Mouse (Mus musculus) layer of hippocampus, adult 18-20 months (tissue): Measurements from ENCODE around the gene B4galnt1. TPM values are rescaled to one million over a fixed set of nuclear protein-coding genes. Genes with fewer than 3 reads are reported as not detected.
A peak's percentile ranks its signal among the peaks of the same experiment; 100 is the strongest.

Experiments used
- DNase-seq, 2 experiments: peaks; one replicate each; pipeline ENCODE4 v3.0.0; 2022; ENCODE audit warnings: low spot score in 2 of 2
- total RNA-seq, 2 experiments: library from RNA; stranded (reverse); gene quantifications; 2 replicates each; pipeline ENCODE4 v1.2.3; 2021

B4galnt1 gene
- total RNA-seq, 2 experiments from 2014 or later: 122 to 124 TPM

GRCm38 (mm10) chr10:127167614-127168192 lies 2.7 kb downstream of the B4galnt1 start:
- peak in 1 of 2 experiments; percentile 23 for DNase-seq

- DNase-seq: peak in 1 of 2 experiments; percentile 44
Measured at GRCm38 (mm10) chr10:127170002-127170401, 5.0 kb downstream of the B4galnt1 start.

DNA sequence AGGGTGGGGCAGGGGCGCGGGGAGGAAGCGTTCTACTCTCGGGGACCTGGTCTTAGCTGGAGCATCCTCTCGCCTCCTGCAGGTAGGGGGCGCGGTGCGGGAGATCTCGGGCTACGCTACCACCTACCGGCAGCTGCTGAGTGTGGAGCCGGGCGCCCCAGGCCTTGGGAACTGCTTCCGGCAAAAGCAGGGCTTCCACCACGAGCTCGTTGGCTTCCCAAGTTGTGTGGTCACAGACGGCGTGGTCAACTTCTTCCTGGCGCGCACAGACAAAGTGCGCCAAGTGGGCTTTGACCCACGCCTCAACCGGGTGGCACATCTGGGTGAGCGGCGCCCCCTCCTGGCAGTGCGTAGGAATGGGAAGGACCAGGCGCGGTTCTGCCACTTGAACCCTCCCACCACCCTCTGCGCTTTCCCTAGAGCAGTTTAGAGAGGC lies 5.8 kb downstream of the B4galnt1 start:
- DNase-seq: peak in 1 of 2 experiments; percentile 67

DNA sequence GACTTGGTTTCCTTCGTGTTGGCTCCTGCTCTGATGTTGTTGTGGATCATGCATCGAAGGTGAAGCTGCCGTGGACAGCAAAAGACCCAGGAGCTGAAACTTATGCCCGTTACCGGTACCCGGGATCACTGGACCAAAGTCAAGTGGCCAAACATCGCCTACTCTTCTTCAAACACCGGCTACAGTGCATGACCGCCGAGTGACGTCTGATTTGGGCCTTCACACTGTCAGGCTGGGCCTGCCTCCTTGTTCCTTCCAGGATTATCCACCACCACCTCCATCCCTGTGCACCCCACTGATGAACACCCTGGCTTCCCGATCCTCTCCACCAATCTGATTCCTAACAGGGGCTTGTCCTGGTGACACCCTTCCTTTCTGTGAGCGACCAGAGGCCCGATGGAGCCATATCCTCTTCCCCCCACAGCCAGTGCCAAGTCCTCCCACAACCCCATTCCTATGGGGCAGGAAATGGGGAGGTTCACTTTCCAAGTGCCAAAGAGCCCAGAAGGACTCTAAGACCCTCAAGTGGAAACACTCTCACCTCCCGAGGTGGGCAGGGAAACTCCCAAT lies 6.7 kb downstream of the B4galnt1 start:
- no peak for DNase-seq

DNA sequence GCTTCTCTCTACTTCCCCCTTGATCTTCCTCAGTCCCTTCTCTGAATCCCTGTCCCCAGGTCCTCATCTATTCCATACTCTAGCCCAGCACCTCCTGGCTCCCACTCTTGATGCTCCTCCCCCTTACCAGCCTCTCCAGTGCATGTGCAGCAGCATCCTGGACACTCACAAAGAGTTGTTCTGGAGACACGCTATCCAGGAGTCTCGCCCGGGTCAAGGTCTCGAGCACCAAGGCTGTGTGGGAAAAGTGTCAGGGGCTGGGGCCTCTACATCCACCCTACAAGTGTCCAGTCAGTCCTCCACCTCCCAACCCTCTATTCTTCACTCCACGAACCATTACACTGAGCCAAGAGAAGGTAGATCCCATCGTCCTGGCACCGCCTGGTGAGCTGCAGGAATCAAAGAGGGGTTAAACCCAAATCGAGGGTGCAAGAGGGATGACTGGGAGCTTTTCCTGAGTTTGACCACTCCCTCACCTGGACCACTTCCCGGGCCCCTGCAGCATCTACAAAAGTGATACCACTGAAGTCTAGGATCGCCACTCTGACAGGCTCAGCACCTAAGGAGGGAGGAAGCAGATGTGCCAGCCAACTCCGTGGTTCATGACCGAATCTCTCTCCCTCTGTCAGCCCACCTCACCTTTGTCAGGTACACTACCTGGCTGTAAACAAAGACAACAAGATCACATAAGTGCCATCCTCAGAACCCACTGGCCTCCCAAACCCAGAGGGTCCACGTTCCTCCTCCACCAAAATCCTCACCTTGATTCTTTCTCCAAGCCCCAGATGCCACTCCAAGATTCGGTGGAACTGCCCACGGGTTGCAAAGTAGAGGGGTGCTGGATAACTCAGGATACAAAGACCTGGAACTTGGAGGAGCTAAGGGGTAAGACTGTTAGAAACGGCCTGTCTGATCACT lies 8.4 kb downstream of the B4galnt1 start:
- no peak for DNase-seq

GRCm38 (mm10) chr10:127174170-127174569 lies 9.1 kb downstream of the B4galnt1 start:
- no peak for DNase-seq

DNA sequence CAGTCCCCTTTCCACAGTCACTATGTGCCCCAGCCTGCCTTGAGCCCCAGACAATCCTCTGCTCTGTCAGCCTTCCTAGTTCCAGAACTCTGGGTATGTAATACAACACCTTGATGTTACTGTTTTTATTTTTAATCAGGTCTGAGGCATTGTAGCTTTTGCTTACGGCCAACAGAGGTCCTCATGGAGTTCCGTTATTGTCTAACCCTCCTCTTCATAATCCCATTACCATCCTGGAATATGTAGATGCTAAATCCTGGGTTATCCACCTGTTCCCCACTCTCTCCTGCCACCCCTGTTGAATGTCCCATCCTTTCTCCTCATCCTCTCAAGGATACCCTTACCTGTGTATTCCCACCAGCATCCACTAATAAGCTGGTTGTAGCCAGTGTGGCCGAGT lies 11.2 kb downstream of the B4galnt1 start:
- DNase-seq: peak in 1 of 2 experiments; percentile 4

- no peak for DNase-seq
Measured at GRCm38 (mm10) chr10:127176756-127177155, 11.7 kb downstream of the B4galnt1 start.

DNA sequence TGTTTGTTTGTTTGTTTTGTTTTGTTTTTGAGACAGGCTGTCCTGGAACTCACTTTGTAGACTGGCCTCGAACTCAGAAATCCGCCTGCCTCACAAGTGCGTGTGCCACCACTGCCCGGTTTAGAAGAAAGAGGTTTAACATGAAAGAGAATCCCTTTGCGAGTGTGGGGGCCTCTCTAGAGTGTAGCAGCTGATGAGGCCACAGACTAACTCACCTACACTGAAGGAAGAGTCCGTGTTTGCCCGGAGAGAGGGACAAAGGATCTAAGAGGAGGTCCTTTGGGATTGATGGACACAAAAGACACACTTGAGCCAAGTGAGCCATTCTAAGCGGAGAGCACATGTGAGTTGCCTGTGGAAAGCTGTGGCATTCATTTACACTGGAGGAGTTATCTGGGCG lies 12.2 kb downstream of the B4galnt1 start:
- DNase-seq: no peak

DNA sequence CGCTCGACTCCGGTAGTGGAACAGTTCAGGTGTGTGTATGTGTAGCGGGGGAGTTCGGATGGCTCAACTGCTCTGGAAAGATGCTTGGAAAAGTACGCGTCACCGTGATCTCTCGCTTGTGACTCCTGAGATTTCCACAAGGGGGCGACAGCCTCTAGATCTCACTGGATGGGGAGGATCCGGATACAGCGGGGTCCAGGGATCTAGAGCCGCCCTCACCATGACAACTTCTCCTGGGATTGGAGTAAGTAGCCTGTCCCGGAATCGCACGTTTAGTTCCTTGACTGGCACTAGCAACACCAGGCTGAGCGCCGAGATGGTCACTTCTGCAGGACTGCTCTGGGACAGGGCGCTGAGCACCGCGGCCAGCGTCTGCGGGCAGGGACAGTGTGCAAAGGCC lies 12.7 kb downstream of the B4galnt1 start:
- DNase-seq: peak in 1 of 2 experiments; percentile 88

DNA sequence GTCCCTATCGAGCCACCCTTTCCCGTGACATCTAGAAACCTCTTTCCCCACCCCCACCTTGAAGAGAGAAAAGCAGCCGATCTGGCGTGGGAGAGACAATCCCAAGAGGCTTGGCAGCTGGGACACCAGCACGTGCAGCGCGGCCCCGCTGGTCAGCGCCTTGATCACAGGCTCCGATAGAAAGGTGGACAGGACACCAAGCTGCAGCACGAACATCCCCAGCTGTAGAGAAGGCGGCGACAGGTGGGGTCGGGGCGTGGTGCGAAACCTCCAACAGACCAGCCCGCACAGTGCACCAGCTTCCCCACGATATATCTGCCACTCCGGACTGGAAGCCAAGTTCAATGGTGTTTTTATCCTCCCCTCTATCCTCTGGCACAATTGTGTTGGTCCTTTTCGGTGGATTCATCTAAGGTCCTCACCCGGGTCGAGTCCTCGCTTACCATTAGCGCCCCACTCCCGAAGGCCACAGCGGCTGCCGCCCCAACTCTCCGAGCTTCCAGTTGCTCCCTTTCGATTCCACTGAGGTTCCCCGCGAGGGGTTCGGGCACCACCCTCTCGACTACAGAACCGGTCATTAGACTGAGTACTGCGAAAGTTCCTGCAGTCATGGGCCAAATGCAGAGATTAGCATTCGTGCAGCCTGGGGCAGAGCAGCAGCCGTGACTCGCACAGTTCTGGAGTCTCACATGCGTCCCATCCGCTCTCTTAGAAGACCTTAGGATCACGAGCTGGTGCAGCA lies 13.4 kb downstream of the B4galnt1 start:
- DNase-seq: no peak

DNA sequence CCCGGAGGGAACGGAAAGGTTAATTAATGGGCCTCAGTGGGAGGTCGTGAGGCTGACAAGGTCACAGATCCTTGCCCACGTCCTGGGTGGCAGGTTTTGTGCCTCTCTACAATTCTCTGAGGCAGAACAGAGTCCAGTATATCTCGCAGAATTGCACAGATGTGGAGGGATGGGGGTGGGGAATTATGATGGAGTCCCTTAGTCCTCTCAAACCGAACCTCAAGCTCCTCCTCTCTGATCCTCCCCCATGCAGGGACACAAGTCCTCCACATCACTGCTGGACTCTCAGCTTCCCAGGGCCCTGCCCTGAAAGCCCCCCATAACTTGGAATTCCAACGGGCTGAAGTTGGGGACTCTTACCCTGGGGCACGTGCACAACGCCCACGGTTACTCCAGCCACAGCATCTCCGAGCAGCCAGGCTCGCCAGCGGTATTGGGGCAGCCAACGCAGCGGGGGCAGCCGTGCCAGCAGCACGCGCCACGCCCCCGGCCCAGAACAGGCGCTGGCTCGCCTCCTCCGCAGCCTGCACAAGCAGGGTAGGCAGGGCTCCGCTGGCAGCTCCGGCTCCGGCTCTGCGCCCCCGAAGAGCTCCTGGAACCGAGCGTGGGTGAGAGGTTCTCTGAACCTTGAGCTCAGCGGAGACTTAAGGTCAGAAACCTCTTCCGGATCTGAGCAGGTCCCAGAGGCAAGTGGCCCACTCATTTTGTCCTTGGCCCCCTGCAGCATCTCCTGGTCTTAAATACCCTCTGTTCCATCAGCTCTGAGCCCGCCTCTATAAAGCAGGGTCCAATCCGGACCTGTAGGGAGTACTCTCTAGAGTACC lies 15.1 kb downstream of the B4galnt1 start, which contains the start of gene Slc26a10:
TSS of gene Slc26a10 (minus strand) at position 775 of the 824 bp plus-strand sequence.
- peak in 1 of 2 experiments; percentile 82 for DNase-seq

DNA sequence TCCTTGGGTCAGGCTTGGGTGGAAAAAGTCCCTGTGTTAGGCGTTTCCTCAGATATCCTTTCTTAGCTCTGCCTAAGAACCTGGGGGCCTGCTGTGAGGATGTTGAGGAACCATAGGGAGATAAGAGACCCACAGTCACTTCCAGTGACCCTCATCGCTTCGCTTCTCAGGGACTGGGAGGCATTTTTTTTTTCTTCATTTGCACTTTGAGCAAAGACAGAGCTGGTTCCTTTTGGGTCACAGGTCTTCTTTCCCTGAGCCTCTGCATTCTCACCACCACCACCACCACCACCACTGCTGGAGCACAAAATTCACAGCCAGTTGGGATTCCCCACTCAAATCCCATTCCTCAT lies 15.6 kb downstream of the B4galnt1 start:
- DNase-seq: no peak

DNA sequence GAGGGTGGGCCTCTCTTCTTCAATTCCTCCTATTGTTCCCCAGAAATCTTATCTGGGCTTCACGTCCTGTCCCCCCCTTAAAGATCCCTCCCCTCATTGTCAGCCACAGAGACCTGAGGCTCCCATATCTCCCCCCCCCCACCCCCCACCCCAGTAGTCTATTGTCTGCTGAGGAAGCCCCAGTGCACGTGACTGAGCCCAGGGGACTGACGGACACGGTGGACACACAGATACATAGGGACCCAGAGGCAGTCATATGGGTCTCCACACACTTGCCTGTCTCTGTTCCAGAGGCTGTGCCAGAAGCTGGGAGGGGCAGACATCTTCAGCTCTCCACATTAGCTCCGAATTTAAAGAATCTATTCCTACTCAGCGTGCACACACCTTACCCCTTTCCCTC lies 16.5 kb downstream of the B4galnt1 start:
- DNase-seq: no peak

- DNase-seq: no peak
Measured at GRCm38 (mm10) chr10:127182624-127183023, 17.6 kb downstream of the B4galnt1 start.

DNA sequence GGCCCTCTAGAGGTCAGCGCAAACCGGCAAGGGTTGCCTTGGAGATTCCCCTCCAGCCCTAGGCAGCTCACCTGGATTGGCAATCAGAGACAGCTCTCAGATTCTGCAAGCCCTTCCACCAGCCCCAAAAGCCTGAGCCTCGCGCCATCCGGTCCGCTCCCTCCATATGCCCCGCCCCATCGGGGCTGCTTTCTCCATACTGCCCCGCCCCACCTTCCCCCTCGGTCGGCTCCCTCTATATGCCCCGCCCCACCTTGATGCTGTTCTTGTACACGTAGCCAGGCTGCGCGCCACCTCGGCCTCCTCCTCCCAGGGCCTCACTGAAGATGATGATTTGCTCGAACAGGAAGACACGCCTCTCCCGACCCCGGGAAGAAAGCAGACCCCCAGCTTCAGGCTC lies 18.7 kb downstream of the B4galnt1 start:
- DNase-seq: no peak

DNA sequence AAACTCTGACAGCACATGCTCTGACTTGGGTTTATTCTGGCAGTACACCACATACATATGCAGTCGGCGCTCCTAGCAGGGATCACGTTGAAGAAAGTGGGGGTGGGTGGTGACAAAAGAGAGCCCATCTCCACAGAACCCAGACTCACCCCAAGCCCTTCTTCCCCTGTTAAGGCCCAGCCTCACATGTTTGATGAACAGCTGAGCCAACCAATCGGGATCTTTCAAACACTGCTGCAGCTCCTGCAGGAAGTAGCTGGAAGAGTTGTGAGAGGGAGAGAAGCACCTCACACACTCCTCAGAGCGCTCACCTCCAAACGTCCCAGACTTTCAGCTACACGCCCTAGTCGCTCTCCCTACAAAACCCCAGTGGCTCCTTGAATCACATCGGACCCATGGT lies 20.1 kb downstream of the B4galnt1 start:
- no peak for DNase-seq

DNA sequence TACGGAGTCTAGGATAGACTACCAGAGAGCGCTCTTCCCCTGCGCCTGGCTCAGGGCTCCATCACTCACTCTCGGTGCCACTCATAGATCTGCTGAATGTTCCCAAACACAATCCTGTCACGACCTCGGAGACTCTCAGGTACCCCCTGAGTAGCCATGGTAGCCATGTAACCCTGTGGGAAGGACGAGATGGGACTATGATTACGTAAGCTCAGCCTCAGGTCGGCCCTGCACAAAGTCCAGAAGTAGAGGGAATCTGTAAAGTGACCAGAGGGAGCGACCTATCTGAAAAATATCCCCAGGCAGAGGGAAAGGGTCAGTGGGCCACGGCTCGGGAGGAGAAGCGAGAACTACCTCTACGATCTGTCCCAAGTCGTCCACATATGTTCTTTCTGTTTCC lies 20.5 kb downstream of the B4galnt1 start:
- no peak for DNase-seq

GRCm38 (mm10) chr10:127186451-127186850 lies 21.4 kb downstream of the B4galnt1 start:
- DNase-seq: no peak

DNA sequence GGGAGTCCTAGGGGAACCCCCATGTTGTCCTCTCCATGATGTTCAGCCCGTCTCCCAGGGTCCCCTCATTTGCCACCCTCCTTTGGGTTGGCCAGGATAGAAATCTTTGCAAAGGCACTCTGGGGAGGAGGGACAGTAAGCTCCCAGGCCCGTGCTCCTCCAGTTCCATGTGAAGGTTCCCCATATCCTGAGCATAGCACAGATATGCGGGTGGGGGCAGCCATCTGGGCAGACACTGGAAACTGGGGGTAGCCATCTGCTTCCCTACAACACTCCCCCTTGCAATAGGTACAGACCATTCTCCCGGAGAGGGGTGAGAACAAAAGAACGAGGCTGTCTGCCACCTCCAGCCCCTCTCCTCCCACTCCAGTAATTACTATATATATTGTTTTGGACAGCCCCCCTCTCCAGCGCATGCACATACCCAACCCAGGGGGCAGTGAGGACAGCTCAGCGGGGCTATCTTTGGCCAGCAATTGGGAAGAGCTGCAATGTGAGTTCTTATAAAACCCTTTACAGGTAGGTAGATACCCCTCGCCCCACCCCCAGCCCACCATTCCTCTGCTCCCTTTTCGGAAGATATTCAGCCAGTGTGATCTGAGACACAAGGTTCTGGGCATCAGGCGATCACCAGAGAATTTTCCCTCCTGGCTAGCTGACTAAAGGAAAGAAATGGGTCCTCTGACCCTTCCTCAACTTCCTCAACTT lies 22.5 kb downstream of the B4galnt1 start:
- peak; percentile 89 to 95 for DNase-seq
